Mouse (Mus musculus): Measurements from ENCODE around the gene Gm4450.
"Not testable (repeated sequence)": the region's sequence is repeated elsewhere in the genome, so short reads cannot be mapped to it uniquely, and the experiment has no call there.

Gene Gm4450

DNA sequence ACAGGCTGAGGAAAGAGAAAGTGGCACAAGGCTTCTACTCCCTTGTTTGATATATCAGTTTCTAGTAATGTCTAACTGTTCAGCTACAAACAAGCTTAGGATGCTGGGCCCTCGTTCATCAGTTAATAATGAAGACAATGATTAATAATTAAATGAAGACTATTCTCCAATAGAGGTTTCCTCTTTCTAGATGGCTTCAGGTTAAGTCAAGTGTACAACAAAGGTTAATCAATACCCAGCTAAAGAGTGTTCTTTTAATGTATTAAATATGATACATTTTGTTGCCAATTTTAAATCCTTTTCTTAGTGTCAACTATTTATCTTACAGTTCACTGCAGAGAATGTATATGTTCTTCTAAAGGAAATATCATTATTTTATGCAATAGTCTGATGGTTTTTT is at the start of gene Gm4450:
Gene Gm4450, minus strand, starts transcription at position 101 of the 400 bp plus-strand sequence.
- not testable (repeated sequence) for DNase-seq

DNA sequence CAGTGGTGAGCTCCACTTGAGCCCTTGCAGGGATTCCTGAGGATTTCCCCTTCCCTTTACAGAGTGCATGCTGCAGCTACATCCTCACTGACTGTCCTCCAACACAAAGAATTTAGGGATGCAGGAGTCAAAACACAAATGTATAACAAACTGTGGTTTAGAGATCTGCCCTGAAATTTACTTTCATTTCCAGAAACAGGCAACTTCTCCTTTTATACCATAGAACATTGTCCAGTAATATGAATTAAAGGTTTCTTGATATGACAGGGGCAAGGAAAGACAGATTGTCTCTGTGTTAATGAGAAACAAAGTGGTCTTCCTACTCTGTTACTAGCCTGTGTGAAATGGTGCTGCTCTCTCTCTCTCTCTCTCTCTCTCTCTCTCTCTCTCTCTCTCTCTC is 40.5 kb upstream of the Gm4450 start:
- not testable (repeated sequence) for DNase-seq

DNA sequence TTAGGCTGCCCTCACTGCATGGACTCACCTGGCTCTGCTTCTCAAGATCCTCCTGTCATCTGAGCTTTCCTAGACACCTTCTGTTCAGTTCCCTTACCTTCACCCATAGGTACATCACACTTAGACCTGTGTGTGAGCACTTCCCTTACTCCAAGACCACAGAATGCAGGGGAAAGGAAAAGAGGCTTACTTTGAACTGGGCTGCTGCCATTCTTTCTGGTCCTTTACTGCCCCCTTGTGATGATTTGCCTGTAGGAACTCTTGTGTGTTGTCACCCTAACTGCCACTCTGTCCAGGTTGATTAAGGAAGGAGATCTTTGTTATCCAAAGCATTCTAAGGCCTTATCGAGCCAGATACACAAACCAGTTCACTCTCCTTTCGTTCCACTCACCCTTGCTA is 39.8 kb upstream of the Gm4450 start:
- DNase-seq: not testable (repeated sequence)

DNA sequence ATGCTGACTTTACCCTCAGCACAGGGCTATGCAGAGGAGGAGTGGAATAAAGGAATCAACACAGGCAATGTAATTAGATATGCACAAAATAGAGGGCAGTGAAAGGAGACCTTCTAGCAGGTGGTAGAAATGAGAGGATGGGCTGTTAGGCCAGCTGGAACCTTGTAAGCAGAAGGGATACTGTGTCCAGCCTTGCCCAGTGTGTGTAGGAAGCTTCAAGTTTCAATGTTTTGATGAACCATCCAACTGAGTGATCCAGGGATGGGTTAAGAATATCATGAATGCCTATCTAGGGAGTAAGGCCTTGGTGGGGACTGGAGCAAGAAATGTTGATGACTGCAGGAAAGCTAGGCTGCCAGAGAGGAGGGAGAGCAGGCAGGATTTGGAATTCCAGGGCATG is 38.1 kb upstream of the Gm4450 start:
- DNase-seq: not testable (repeated sequence)

DNA sequence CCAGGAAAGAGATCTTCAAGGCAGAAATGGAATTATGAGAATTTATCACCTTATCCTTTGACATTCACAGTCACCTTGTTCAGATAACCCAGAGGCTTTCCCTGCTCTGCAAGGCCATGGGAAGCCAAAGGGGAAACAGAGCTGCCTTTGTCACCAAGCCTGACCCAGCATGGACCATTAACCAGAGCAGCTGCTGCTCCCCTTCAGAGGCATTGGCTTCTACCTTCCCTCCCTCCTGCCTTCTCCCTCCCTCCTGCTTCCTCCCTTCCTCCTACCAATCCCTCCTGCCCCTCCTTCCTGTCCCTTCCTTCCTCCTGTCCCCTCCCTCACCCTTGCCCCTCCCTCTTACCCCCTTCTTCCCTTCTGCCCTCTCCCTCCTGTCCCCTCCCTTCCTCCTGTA is 37.3 kb upstream of the Gm4450 start:
- not testable (repeated sequence) for DNase-seq

DNA sequence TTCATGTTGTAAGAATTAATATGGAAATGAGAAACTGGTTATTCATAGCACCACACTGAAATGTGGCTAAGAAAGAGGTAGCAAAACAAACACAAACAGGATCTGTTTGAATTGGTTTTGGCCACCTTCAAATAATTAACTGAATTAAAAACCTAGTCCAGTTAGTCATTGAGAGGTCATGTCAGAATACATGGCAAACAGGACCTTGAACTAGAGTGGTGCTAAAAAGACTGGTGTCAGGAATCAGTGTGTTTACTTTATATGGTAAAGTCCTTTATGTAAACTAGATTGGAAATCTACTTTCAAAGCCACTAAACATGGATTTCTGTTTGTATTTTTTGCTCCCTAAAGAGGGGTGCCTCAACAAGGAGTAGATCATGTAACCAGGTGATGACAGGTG is 14.6 kb upstream of the Gm4450 start:
- DNase-seq: not testable (repeated sequence)

DNA sequence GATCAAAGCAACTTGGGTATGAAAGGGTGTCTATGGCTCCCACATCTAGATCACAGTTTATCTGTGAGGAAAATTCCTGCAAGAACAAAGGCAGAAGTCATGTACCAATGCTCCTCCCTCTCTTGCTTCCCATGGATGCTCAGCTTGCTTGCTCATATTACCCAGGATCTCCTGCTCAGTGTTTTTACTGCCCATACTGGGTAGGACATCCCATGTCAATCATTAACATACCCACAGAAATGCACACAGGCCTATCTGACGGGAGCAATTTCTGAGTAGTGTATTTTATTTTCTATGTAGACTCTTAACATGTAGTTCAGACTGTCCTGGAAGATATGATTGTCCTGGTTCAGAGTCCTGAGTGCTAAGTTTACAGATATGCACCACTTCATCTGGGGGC is 14.1 kb upstream of the Gm4450 start:
- not testable (repeated sequence) for DNase-seq

DNA sequence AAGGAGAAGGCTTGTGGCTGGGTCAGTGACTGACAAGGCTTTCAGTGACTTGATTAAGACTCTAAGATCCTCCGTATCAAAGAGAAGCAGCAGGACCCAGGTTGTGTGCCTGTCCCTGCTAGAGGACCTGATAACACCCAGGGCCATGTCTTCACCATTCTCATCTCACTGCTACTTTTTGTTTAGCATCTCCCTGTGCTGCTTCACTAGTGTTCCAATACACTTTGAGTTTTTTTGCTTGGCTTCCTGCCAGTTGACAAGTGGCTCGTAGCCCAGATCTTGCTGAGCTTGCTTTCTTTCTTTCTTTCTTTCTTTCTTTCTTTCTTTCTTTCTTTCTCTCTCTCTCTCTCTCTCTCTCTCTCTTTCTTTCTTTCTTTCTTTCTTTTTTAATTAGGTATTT is 12.4 kb upstream of the Gm4450 start:
- not testable (repeated sequence) for DNase-seq

DNA sequence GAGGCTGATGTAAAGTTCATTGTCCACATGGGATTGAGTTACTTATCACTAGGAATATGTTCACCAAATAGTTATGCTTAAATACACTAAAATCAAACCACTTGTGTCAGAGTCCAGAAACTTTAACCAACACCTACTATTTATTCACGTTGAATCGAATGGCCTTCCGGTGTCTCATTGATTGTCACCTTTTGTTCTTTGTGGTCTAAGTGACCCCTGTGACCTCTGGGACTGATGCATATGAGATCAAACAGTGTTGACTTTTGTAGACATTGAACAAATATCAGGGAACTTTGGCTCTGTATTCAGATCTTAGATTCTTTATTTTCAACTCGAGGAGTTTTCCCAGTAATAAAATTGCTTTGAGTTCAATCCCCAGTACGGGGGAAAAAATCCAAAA is 3.1 kb downstream of the Gm4450 start:
- DNase-seq: not testable (repeated sequence)

DNA sequence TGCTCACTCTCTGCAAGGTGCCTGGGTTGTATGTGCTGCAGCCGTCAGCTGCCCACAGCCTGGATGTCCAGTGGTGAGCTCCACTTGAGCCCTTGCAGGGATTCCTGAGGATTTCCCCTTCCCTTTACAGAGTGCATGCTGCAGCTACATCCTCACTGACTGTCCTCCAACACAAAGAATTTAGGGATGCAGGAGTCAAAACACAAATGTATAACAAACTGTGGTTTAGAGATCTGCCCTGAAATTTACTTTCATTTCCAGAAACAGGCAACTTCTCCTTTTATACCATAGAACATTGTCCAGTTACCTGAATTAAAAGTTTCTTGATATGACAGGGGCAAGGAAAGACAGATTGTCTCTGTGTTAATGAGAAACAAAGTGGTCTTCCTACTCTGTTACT is 13.0 kb downstream of the Gm4450 start:
- DNase-seq: not testable (repeated sequence)

DNA sequence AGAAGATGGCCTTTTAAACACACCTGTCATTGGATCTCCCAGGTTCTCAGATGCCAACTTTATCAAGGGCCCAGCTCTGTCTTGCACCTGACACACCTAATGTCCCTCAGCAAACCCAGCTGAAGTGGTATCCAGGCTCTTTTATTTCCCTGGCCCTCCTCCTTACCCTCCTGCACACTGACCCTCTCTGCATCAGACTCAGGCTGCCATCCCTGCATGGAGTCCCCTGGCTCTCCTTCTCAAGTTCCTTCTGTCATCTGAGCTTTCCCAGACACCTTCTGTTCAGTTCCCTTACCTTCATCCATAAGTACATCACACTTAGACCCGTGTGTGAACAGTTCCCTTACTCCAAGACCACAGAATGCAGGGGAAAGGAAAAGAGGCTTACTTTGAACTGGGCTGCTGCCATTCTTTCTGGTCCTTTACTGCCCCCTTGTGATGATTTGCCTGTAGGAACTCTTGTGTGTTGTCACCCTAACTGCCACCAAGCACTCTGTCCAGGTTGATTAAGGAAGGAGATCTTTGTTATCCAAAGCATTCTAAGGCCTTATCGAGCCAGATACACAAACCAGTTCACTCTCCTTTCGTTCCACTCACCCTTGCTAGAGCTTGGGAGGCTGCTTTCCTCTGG is 13.7 kb downstream of the Gm4450 start:
- DNase-seq: peak; percentile 19 to 24

DNA sequence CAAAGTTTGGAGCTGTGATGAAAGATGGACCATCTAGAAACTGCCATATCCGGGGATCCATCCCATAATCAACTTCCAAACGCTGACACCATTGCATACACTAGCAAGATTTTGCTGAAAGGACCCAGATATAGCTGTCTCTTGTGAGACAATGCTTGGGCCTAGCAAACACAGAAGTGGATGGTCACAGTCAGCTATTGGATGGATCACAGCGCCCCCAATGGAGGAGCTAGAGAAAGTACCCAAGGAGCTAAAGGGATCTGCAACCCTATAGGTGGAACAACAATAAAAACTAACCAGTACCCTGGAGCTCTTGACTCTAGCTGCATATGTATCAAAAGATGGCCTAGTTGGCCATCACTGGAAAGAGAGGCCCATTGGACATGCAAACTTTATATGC is 14.7 kb downstream of the Gm4450 start:
- DNase-seq: peak in 1 of 2 experiments; percentile 5

DNA sequence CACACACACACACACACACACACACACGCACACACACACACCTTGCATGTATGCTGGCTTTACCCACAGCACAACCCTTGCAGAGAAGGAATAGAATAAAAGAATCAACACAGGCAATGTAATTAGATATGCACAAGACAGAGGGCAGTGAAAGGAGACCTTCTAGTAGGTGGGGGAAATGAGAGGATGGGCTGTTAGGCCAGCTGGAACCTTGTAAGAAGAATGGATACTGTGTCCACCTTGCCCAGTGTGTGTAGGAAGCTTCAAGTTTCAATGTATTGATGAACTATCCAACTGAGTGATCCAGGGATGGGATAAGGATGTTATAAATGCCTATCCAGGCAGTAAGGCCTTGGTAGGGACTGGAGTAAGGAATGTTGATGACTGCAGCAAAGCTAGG is 21.9 kb downstream of the Gm4450 start:
- no peak for DNase-seq

DNA sequence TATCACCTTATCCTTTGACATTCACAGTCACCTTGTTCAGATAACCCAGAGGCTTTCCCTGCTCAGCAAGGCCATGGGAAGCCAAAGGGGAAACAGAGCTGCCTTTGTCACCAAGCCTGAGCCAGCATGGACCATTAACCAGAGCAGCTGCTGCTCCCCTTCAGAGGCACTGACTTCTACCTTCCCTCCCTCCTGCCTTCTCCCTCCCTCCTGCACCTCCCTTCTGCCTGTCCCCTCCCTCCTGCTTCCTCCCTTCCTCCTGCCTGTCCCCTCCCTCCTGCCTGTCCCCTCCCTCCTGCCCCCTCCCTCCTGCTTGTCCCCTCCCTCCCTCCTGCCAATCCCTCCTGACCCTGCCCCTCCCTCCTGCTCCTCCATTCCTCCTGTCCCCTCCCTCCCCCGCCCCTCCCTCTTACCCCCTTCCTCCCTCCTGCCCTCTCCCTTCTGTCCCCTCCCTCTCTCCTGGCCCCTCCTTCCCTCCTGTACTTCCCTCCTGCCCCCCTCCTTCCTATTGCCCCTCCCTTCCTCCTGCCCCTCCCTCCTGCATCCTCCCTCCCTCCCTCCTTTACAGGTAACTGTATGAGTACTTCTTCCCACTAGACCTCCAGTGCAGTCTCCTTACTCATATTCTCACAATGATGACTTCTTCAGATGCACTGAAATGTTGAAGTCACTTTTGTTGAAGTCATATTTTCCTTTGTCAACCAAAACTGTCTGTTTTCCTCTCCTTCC is 22.7 kb downstream of the Gm4450 start:
- no peak for DNase-seq

DNA sequence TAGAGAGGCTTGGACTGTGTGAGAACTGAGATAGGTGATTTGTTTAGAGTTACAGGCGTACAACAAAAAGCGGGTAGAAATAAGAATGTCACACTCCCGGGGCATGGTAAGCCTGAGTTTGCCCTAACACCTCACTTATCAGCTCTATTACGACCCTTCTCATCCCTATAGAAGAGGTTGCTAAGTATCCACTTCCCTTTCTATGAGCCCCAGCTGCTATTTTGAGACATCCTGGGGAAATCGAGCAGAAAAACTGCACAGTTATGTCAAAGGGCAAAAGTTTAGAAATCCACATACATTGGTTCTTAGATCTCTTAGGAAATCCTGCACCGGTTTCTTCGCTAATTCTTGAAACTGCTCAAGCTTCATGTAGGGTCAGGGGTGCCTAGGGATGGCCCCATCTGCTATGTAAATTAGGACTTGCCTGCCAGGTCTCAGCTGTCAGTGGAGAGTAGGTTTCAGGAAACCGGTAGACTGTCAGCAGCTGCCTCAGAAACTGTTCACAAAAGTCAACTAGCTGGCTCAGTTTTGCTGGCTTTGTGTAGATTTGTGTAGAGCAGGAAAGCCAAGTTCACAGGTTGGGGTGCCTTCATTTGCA is 27.9 kb downstream of the Gm4450 start:
- peak; percentile 20 to 23 for DNase-seq

DNA sequence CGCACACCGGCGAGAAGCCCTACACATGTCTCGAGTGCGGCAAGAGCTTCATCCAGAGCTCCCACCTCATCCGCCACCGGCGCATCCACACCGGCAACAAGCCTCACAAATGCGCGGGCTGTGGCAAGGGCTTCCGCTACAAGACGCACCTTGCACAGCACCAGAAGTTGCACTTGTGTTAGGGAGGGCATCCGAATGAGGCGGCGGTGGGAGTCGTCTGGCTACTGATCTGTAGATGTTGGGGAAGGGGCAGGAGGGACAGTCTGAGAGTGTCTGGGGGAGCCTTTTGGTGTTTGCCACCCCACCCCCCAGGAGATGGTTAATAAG is 28.5 kb downstream of the Gm4450 start:
- peak; percentile 48 to 49 for DNase-seq

DNA sequence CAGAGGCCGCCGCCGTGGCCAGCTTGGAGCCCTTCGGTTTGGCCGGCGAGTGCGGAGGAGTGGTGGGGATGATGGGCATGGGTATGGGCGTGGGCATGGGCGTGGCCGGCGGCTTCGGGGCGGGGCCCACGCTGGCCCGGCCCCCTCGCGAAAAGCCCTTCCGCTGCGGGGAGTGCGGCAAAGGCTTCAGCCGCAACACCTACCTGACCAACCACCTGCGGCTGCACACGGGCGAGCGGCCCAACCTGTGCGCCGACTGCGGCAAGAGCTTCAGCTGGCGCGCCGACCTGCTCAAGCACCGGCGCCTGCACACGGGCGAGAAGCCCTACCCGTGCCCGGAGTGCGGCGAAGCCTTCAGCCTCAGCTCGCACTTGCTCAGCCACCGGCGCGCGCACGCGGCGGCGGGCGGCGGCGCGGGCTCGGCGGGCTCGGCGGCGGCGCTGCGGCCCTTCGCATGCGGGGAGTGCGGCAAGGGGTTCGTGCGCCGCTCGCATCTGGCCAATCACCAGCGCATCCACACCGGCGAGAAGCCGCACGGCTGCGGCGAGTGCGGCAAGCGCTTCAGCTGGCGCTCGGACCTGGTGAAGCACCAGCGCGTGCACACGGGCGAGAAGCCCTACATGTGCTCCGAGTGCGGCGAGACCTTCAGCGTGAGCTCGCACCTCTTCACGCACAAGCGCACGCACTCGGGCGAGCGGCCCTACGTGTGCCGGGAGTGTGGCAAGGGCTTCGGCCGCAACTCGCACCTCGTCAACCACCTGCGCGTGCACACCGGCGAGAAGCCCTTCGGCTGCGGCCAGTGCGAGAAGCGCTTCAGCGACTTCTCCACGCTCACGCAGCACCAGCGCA is 29.1 kb downstream of the Gm4450 start:
- peak; percentile 76 to 79 for DNase-seq

DNA sequence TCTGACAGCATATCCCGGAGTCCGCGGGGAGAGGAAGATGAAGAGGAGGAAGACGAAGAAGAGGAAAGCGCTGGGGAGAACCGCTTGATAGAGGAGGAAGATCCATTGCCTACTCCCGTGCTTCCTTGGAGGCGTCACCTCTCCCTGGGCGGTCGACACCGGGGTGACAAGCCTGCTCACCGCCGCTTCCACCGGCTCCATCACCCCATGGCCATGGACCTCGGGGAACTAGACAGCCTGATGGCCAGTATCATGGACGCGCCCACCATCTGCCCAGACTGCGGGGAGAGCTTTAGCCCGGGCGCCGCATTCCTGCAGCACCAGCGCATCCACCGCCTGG is 29.7 kb downstream of the Gm4450 start:
- no peak for DNase-seq

DNA sequence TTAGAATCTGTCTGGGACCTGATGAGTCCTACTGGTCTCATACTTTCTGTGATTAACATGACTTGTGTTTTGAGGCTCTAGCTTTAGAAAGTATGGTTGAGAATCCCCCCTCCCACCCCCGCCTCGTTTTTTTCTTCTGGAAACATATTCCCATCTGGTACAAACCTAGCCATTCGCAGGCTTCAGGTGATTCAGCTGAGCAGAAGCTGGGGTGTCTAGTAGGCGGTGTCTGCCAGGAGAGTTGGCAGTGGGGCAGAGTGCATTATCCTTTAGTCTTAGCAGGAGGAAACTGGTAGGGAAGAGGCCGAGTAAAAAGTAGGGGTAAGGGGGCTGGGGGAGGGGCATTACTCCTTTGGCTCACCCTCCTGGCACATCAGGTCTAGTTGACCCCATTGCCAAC is 30.2 kb downstream of the Gm4450 start:
- no peak for DNase-seq

DNA sequence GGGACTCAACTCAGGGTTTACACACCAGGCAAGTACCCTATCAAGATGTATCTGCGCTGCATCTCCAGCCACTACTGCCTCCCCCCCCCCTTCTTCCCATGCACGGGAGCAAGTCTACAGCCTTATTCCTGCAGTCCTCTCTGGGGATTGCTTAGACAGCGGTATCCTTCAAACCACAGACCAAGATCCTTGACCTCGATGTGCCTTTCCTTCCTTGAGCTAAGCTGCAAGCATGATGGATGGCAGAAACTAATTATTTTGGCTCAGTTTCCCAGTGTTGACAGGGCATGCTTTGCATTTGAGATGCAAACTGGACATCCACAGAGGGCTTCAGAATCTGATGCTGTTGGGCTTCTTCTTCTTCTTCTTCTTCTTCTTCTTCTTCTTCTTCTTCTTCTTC is 34.0 kb downstream of the Gm4450 start:
- no peak for DNase-seq

DNA sequence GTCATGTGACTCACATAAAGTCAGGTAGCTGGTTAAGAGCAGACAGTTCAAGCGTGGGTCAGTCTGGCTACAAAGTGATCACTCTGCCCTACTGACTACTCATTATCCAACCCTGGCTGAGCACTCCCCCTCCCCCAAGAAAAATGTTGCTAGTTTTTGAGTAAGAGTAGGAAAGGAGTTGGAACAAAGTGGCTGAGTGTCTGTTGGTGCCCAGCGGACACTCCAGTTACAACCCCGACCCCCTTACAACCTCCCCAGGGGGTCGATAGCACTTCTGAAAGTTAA is 37.2 kb downstream of the Gm4450 start:
- DNase-seq: no peak

DNA sequence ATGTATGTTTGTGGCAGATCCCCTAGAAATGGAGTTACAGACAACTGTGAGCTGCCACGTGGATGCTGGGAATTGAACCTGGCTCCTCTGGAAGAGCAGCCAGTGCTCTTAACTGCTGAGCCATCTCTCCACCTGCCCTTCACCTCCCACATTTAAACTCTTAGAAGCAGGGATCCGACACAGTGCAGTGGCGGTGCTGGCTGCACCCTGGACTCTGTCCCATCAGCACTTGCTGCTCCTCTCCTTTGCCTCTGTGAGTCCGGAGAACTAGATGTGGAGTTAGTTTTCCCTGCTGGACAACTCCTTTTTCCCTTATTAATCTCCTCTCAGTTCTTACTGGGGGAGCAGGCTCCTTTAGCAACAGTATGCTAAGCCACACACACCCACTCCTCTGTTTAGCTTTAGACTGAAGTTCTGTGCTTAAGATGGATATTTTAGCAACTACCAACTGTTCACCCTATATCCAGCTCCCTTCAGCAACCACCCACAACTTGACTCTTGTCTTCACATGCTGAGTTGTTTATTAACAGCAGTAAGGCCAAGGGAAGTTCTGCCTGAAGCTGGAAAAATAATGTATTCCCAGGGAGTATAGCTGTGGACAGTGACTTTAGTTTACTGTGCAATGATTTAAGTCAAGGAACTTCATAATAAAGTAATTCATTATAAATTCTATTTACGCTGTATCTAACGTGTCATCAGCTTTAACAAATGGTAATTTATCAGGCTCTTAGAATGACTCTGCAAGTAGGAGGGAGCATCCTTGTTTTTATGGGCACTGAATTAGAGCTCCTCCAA is 37.7 kb downstream of the Gm4450 start:
- no peak for DNase-seq

DNA sequence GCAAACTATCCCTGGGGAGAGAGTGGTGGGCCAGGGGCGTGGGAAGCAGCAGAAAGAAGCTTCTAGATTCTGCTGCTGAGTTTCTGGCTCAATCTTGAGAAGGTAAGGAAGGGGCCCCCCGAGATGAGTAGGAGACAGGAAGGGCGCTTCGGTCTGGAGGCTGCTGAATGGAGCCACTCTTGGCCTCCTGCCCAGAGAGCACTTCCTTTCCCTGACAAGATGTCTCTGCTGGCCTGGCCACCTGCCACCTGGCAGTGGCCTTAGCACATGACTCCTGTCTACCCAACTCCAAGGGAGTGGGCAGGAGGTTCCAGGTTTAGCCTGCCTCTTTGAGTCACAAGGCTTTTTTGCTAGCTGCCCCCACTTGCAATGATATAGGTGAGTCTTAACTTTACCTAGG is 39.6 kb downstream of the Gm4450 start:
- DNase-seq: peak; percentile 14 to 20
